Mouse (Mus musculus) midbrain, postnatal 0 days (tissue): Measurements from ENCODE around the gene Klc4. TPM values are rescaled to one million over a fixed set of nuclear protein-coding genes. Genes with fewer than 3 reads are reported as not detected.

Source experiments
- ATAC-seq: fragments of 200-750 bp; cut with Nextera tagmentation; 2 replicates; pipeline ENCODE4 v1.8.0; 2017; ENCODE audit warnings: moderate number of reproducible peaks, mild to moderate bottlenecking, moderate TSS enrichment, moderate library complexity; ENCODE audit not compliant: low FRiP score
- DNase-seq: peaks from one replicate; pipeline ENCODE4 v3.0.0-alpha.2; 2015; ENCODE audit warnings: low spot score
- H3K27ac ChIP-seq: fragments of 300-500 bp; sonication (generic); 2 replicates; pipeline ENCODE4 v1.5.1; 2014; ENCODE audit warnings: low read depth, mild to moderate bottlenecking, low read length, mixed read lengths
- H3K27me3 ChIP-seq: fragments of 300-500 bp; sonication (generic); 2 replicates; pipeline ENCODE4 v1.6.1; 2014; ENCODE audit warnings: low read length, control low read depth, mixed read lengths; ENCODE audit not compliant: insufficient read depth
- H3K36me3 ChIP-seq: fragments of 300-500 bp; sonication (generic); 2 replicates; pipeline ENCODE4 v1.6.1; 2014; ENCODE audit warnings: low read length, control low read depth, mixed read lengths; ENCODE audit not compliant: insufficient read depth
- H3K4me1 ChIP-seq: fragments of 300-500 bp; sonication (generic); 2 replicates; pipeline ENCODE4 v1.6.1; 2014; ENCODE audit warnings: mild to moderate bottlenecking, control low read depth, antibody characterized with exemption, low read length, mixed read lengths; ENCODE audit not compliant: insufficient read depth
- H3K4me2 ChIP-seq: fragments of 300-500 bp; sonication (generic); 2 replicates; pipeline ENCODE4 v1.6.1; 2014; ENCODE audit warnings: low read depth, mild to moderate bottlenecking, low read length, mixed read lengths; ENCODE audit not compliant: poor library complexity, severe bottlenecking
- H3K4me3 ChIP-seq: fragments of 300-500 bp; sonication (generic); 2 replicates; pipeline ENCODE4 v1.5.1; 2014; ENCODE audit warnings: low read depth, mild to moderate bottlenecking, low read length, moderate library complexity
- H3K9ac ChIP-seq: fragments of 300-500 bp; sonication (generic); replicated peaks from 2 replicates; pipeline ENCODE4 v1.6.1; 2014; ENCODE audit warnings: mild to moderate bottlenecking, low read length, moderate library complexity, mixed read lengths; ENCODE audit not compliant: poor library complexity, severe bottlenecking
- H3K9me3 ChIP-seq: fragments of 300-500 bp; sonication (generic); 2 replicates; pipeline ENCODE4 v1.6.1; 2016; ENCODE audit warnings: low read length, control low read depth
- CTCF ChIP-seq: IDR thresholded peaks from 2 replicates; pipeline ENCODE4 v1.5.1; 2016; ENCODE audit warnings: antibody characterized with exemption, mild to moderate bottlenecking
- WGBS: fragments of 180-500 bp; shearing (Covaris S2); extraction: QIAGEN DNeasy Blood & Tissue Kit; methylation state at CpG from one replicate; pipeline ENCODE4 v1.1.7; 2014; 5-methylcytosine and 5-hydroxymethylcytosine counted together
- polyA plus RNA-seq: library from polyadenylated mRNA; unstranded; fragments of >200 nt; fragmentation: Nextera tagmentation; extraction: Ambion mirVana; gene quantifications from 2 replicates; pipeline ENCODE4 v1.2.1, GENCODE M21; 2015
- total RNA-seq: library from RNA; depleted of rRNA; stranded (reverse); fragments of >200 nt; gene quantifications from 2 replicates; pipeline ENCODE4 v1.2.3, GENCODE M21; 2014

The Klc4 gene
- total and polyA plus RNA-seq, 2 experiments from 2014 or later, result 20.0 to 24.5 TPM

GRCm38 (mm10) chr17:46628791-46629684 is 16.8 kb downstream of the Klc4 start, which contains the start of gene Ptk7:
TSS of gene Ptk7 (minus strand) at chr17:46629504.
- H3K27me3 ChIP-seq, result no peaks in the 10 kb centered on the region
- under 1% methylated on average over 75 of the region's 90 CpGs for WGBS
- peaks cover 14% of the 10 kb centered on the region; the same call in 1 of the 2 replicates for H3K4me1 ChIP-seq
- TF ChIP-seq CTCF, result peak; percentile 1; the same call in 1 of the 2 replicates
- H3K9me3 ChIP-seq, result no peaks in the 10 kb centered on the region
- H3K4me2 ChIP-seq, result peak within 1 kb of the TSS; percentile 59
- H3K9ac ChIP-seq, result peak within 1 kb of the TSS; percentile 72
- peak within 1 kb of the TSS; percentile 84 for H3K27ac ChIP-seq
- peaks cover 19% of the 10 kb centered on the region for H3K36me3 ChIP-seq
- H3K4me3 ChIP-seq, result peak within 1 kb of the TSS; percentile 95
- ATAC-seq (peak; percentile 77), DNase-seq (peak; percentile 89)

- H3K36me3 ChIP-seq, result peaks cover 16% of the 10 kb centered on the region
- DNase-seq (peak; percentile 41), ATAC-seq (peak; percentile 11; the same call in 1 of the 2 replicates)
- H3K27ac ChIP-seq, result peak overlapping the region; percentile 84; the same call in 1 of the 2 replicates
- peaks cover 14% of the 10 kb centered on the region; the same call in 1 of the 2 replicates for H3K4me1 ChIP-seq
- H3K9me3 ChIP-seq, result no peaks in the 10 kb centered on the region
- peak overlapping the region; percentile 59 for H3K4me2 ChIP-seq
- H3K27me3 ChIP-seq, result no peaks in the 10 kb centered on the region
- WGBS, result under 1% methylated on average over 12 of the region's 13 CpGs
- no peak for TF ChIP-seq CTCF
- peak overlapping the region; percentile 72 for H3K9ac ChIP-seq
- H3K4me3 ChIP-seq, result peak overlapping the region; percentile 95
These were observed 17.4 kb downstream of the Klc4 start for GRCm38 (mm10) chr17:46628471-46628790.

GRCm38 (mm10) chr17:46627409-46627808 is 18.4 kb downstream of the Klc4 start:
- Histone ChIP-seq H3K9ac (0 out of 2 replicates have a peak overlapping the region, but pooled peaks have one; percentile 72), H3K27me3 (no peaks in the 10 kb centered on the region)
- WGBS, result 71% methylated on average over 6 of the region's 6 CpGs

GRCm38 (mm10) chr17:46624598-46624997 is 21.2 kb downstream of the Klc4 start:
- H3K36me3 ChIP-seq, result no peaks in the 10 kb centered on the region
- H3K4me2 ChIP-seq, result no peak overlapping the region
- no peak overlapping the region for H3K4me3 ChIP-seq
- H3K27me3 ChIP-seq, result no peaks in the 10 kb centered on the region
- peaks cover 23% of the 10 kb centered on the region for H3K4me1 ChIP-seq
- H3K9me3 ChIP-seq, result no peaks in the 10 kb centered on the region
- ATAC-seq (no peak), DNase-seq (no peak)
- no peak overlapping the region for H3K9ac ChIP-seq
- no peak for TF ChIP-seq CTCF
- no peak overlapping the region for H3K27ac ChIP-seq
- 79% methylated on average over 12 of the region's 12 CpGs for WGBS

More at GRCm38 (mm10) chr17:46627409-46627808, 18.4 kb downstream of the Klc4 start:
- H3K4me1 ChIP-seq, result peaks cover 14% of the 10 kb centered on the region; the same call in 1 of the 2 replicates
- H3K4me2 ChIP-seq, result peak overlapping the region; percentile 59
- no peak for TF ChIP-seq CTCF
- H3K36me3 ChIP-seq, result peaks cover 7% of the 10 kb centered on the region; the same call in 1 of the 2 replicates
- peak overlapping the region; percentile 95 for H3K4me3 ChIP-seq
- H3K9me3 ChIP-seq, result no peaks in the 10 kb centered on the region
- ATAC-seq (no peak), DNase-seq (no peak)
- no peak overlapping the region for H3K27ac ChIP-seq

- Histone ChIP-seq H3K4me2 (no peak overlapping the region), H3K9me3 (no peaks in the 10 kb centered on the region), H3K9ac (no peak overlapping the region), H3K4me1 (peaks cover 29% of the 10 kb centered on the region), H3K27ac (peak overlapping the region; percentile 8; the same call in 1 of the 2 replicates), H3K4me3 (no peak overlapping the region), H3K27me3 (no peaks in the 10 kb centered on the region), H3K36me3 (no peaks in the 10 kb centered on the region)
- DNase-seq (no peak), ATAC-seq (no peak)
- peak; percentile 33; the same call in 1 of the 2 replicates for TF ChIP-seq CTCF
- WGBS, result 30% methylated on average over 10 of the region's 10 CpGs
These were observed 21.8 kb downstream of the Klc4 start for GRCm38 (mm10) chr17:46623819-46624557.
